Mouse (Mus musculus): ENCODE measurements at regions not wholly inside any gene's neighbourhood (a gene's known extent, or its start where the extent isn't known, plus 50 kb on each side); places are given as distances from the start of the nearest gene placed in this dataset.

DNA sequence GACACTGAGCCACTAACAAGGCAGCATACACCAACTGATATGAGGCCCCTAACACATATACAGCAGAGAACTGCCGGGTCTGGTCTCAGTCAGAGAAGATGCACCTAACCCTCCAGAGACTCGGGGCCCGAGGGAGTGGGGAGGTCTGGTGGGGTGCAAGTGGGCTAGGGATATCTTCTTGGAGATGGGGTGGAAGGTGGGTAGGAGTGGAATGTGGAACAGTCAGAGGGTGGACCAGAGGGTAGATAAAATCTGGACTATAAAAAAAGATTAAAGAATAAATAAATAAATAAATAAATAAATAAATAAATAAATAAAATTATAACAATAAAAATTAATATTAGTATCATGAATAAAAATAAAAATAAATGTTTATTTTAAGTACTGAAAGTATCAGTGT lies 598.2 kb downstream of the Cenpc1 start:
- Histone ChIP-seq H3K4me2 (replicated peaks) (no peak overlapping the region), H3K27ac (replicated peaks) (no peak overlapping the region), H3K4me1 (no peaks in the 10 kb centered on the region), H3K9me3 (replicated peaks) (no peaks in the 10 kb centered on the region), H3K4me3 (replicated peaks) (no peak overlapping the region), H3K9ac (no peak overlapping the region), H3K27me3 (no peaks in the 10 kb centered on the region), H3K36me3 (no peaks in the 10 kb centered on the region)
- no peak for ATAC-seq (ENCODE audit: insufficient number of reproducible peaks, low FRiP score, low TSS enrichment, low read depth)
- 88% methylated on average over 3 of the region's 3 CpGs for WGBS

All from embryonic facial prominence, embryonic 15.5 days (tissue).